Mouse (Mus musculus): ENCODE data around the gene Eif4g3.

Eif4g3 gene

DNA sequence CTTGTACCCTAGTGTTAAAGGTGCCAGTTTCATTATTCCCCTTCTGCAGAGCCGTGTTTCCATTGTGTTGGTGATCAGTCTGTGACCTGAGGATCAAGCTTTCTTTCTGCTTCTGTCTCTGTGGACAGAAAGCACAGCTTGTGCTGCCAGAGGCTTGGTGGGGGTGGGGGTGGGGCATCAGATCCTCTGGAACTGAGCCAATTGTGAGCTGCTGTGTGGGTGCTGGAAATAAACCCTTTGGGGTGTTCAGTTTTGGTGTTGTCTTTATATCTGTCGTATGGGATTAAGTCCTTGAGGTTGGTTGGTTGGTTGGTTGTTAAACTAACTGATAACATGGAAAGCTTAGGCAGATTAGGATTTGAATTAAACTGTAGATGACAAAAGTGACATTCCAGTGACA, 171.0 kb downstream of the Eif4g3 start:
- DNase-seq (ENCODE audit: low read depth, low spot score): no peak

DNA sequence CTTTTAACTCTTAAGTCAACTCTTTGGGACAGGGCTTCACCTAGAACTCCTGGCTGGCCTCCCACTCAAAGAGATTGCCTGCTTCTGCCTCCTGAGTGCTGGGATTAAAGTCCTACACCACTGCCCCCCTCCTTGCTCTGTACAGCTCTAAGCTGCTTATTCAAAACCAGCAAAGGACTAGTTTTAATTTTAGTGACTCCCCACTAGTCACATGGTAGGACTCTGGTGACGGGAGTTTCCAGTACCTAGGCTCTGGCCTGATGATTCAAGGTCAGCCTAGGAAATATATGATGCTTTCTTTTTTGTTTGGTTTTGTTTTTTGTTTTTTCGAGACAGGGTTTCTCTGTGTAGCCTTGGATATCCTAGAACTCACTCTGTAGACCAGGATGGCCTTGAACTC, 172.0 kb downstream of the Eif4g3 start:
- no peak for DNase-seq (ENCODE audit: low read depth, low spot score)

DNA sequence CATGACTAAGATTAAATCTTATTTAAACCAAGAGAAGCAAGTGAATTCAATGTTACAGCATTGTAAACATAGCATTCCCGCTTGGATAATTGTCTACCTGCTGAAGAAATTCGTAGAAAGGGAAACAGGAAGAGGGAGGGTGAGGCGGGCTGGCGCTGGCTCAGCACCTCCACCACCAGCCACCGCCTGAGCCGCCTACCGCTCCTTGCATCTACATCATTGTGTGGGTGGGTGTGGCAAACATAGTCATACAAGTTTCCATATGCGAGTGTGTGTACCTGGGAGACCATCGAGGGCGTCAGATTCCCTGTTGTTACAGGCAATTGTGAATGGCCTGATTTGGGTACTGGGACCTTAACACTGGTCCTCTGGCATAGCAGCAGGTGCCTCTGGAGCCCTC, 173.7 kb downstream of the Eif4g3 start:
- no peak for DNase-seq (ENCODE audit: low read depth, low spot score)

DNA sequence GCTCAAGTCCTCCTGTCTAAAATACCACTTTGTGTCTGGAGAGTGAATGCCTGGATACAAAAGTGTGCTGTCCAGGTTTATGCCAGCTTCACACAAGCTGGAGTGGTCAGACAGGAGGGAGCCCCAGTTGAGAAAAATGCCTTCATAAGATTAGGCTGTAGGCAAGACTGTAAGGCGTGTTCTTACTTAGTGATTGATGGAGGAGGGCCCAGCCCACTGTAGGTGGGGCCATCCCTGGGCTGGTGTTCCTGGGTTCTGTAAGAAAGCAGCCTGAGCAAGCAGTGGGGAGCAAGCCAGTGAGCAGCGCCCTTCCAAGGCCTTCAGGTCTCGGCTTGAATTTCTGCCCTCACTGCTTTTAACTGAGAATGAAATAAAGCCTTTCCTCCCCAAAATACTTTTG, 175.3 kb downstream of the Eif4g3 start:
- no peak for DNase-seq (ENCODE audit: low read depth, low spot score)

- DNase-seq (ENCODE audit: low read depth, low spot score): no peak
Measured at GRCm38 (mm10) chr4:138169420-138169819, 176.6 kb downstream of the Eif4g3 start.

- no peak for DNase-seq (ENCODE audit: low read depth, low spot score)
Measured at GRCm38 (mm10) chr4:138172686-138173085, 179.9 kb downstream of the Eif4g3 start.

DNA sequence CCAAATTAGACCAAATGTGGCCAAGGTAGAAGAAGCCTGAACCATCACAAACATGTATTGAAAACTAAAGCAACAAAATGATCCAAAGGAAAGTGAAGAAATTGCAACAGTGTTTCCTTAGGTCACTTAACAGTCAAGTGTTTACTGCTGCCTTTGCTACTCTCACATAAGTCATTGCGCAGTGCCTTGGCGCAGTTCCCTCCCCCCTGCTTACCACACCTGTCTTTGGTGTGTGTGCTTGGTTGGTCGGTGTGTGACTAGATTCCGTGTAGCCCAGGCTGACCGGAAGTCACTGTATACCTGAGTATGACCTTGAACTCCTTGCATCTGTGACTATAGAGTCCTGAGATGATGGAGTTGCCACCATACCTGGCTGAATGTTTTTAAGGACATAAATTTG, 186.6 kb downstream of the Eif4g3 start:
- DNase-seq (ENCODE audit: low read depth, low spot score): no peak

GRCm38 (mm10) chr4:138180719-138181118, 187.9 kb downstream of the Eif4g3 start:
- no peak for DNase-seq (ENCODE audit: low read depth, low spot score)

DNA sequence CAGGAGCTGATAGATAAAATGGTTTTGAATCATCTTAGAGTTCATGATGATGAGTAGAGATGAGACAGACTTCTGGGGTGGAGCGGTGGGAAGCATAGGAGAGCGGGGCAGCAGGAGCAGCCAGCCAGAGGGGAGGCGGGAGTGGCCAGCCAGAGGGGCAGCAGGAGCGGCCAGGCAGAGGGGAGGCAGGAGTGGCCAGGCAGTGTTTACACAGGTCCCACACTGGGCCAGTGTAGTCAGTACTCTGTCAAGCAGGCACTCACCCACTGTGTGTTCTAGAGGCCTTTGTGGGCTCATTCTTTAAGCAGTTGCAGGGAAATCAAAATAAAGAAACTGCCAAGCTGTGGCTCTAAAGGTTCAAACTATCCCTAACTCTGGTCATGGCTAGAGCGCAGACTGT, 191.2 kb downstream of the Eif4g3 start:
- DNase-seq (ENCODE audit: low read depth, low spot score): no peak

DNA sequence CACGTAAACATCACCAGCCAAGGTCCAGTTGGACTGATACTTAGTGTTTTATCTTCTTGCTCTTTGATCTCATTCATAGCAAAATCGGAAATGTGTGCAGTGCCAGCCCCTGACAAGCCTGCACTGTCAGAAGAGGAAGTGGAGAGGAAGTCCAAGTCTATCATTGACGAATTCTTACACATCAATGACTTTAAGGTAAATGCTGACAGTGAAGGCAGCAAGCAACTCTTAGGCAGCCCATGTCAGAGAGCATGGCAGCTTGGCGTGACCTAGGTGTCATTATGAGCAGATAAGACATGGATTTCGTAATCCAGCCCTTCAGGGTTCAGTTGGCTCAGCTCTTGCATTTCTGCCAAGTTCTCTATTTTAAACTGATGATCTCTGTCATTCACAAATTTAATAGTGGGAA, 191.8 kb downstream of the Eif4g3 start:
- no peak for DNase-seq (ENCODE audit: low read depth, low spot score)

GRCm38 (mm10) chr4:138185961-138186360, 193.1 kb downstream of the Eif4g3 start:
- DNase-seq (ENCODE audit: low read depth, low spot score): no peak

GRCm38 (mm10) chr4:138187995-138188394, 195.2 kb downstream of the Eif4g3 start:
- DNase-seq (ENCODE audit: low read depth, low spot score): no peak

GRCm38 (mm10) chr4:138192561-138192960, 199.7 kb downstream of the Eif4g3 start:
- DNase-seq (ENCODE audit: low read depth, low spot score): no peak

GRCm38 (mm10) chr4:138200769-138201168, 207.9 kb downstream of the Eif4g3 start:
- no peak for DNase-seq (ENCODE audit: low read depth, low spot score)

DNA sequence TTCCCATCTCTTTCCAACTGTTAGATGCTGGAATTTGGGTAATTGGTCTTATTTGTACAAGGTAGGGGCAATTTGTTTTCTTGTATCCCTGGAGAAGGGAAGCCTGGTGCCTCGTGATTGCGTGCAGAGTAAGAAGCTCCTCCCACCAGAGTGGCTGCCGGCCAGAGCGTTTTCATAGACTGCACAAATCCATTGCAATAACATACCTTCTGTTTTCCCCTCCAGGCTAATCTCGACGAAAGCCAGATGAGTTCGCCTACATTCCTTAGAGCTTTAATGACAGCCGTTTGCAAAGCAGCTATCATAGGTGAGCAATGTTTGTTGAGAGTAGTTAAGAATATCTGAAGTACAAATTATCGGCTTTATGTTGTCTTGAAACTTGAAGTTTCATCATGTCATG, 208.9 kb downstream of the Eif4g3 start:
- DNase-seq (ENCODE audit: low read depth, low spot score): no peak

- no peak for DNase-seq (ENCODE audit: low read depth, low spot score)
Measured at GRCm38 (mm10) chr4:138210116-138210515, 217.3 kb downstream of the Eif4g3 start.

DNA sequence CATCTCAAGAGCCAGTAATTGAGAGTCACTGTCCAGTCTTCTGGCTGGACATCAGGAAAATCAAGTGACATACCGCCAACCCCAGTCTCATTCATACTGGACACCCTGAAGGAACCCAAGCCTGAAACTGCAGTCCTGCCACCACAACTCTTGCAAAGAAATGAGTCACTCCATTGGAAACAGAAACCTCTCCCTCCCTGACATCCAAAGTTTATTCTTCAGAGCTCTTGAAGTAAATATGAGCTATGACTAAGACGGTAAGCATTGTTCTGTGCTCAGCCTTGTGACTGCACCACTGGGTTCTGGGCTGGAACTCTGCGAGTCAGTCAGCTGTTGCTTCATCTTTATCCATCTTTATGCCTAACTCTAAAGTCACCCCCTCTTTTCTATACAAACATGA, 221.0 kb downstream of the Eif4g3 start:
- no peak for DNase-seq (ENCODE audit: low read depth, low spot score)

DNA sequence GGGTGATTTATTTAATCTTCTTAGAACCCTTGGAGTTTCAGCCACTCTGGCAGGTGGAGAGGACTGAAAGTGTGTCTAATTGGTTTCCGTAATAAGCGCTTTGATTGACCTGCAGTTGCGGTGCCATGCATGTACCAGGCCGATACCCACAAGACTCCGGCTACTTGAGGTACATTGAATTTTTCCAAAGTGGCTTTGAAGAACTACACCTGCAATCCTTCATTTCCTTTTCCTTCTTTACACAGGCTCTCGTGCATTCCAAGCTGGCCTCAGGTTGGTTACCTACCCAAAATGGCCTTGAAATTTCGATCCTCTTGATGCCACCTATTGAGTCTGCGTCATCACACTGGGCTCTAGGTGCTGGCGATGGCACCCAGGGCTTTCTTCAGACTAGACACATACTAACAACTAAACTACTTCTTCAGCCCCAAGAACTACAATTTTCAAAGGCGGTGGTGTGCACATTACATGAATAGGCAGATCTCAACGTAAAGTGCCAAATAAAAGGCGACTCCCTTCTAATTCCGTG, 222.9 kb downstream of the Eif4g3 start:
- DNase-seq (ENCODE audit: low read depth, low spot score): no peak

GRCm38 (mm10) chr4:138216200-138216890, 223.5 kb downstream of the Eif4g3 start, which contains the start of gene Hp1bp3:
Gene Hp1bp3 (plus strand): TSS chr4:138216296.
- DNase-seq (ENCODE audit: low read depth, low spot score): peak; percentile 47

- peak; percentile 94 for DNase-seq (ENCODE audit: low read depth, low spot score)
Measured at GRCm38 (mm10) chr4:138216891-138217392, 224.1 kb downstream of the Eif4g3 start.

GRCm38 (mm10) chr4:138217441-138217840, 224.6 kb downstream of the Eif4g3 start:
- no peak for DNase-seq (ENCODE audit: low read depth, low spot score)

GRCm38 (mm10) chr4:138217951-138218685, 225.3 kb downstream of the Eif4g3 start:
- no peak for DNase-seq (ENCODE audit: low read depth, low spot score)

- no peak for DNase-seq (ENCODE audit: low read depth, low spot score)
Measured at GRCm38 (mm10) chr4:138219331-138219730, 226.5 kb downstream of the Eif4g3 start.
